Mouse (Mus musculus) G1E-ER4 (cell line): ENCODE results near the gene Dpep2nb. TPM values are rescaled to one million over a fixed set of nuclear protein-coding genes. Genes with fewer than 3 reads are reported as not detected.

ENCODE experiments used
- GATA1 ChIP-seq: IDR thresholded peaks from one replicate; pipeline ENCODE4 v1.8.0; 2012; ENCODE audit warnings: low read length, inconsistent platforms
- polyA plus RNA-seq: library from polyadenylated mRNA; stranded (reverse); fragments of >175 nt; gene quantifications from 2 replicates; pipeline ENCODE4 v1.2.3, GENCODE M21; 2012

The Dpep2nb gene
- not detected in 2 replicates for polyA plus RNA-seq

- no peak for TF ChIP-seq GATA1
Measured at GRCm38 (mm10) chr8:106005875-106006274, at the start of gene Dpep2nb. Gene Dpep2nb (minus strand): TSS chr8:106005975.

- no peak for TF ChIP-seq GATA1
Measured at GRCm38 (mm10) chr8:106055038-106055437, 49.3 kb upstream of the Dpep2nb start.

DNA sequence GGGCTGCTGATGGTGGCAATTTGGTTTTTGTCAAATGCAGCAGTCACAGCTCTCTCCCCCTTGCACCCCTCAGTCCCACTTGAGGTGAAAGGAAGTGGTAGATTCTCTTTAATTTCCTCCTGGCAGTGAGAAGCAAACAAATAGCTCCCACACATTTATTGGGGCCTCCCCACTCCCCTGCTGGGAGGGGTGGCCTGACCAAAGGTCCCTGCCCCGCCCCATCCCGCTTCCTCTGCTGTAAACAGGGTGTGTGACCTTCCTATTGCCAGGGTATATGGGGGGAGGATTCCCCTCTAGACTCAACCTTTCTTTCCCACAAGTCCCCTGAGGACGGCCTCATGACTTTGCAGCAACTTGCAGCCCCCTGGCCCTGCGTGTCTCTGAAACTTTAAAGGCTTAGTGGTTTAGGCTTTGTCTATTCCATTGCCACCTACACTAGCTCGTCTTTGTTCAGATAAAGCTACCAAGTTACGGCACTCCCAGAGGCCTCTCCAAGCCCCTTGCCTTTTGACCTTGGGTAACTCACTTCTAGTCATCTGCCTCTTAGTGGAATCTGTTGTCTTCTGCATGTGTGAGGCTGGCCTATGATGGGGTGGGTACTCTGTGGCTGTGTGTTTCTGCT lies 48.5 kb upstream of the Dpep2nb start:
- no peak for TF ChIP-seq GATA1

DNA sequence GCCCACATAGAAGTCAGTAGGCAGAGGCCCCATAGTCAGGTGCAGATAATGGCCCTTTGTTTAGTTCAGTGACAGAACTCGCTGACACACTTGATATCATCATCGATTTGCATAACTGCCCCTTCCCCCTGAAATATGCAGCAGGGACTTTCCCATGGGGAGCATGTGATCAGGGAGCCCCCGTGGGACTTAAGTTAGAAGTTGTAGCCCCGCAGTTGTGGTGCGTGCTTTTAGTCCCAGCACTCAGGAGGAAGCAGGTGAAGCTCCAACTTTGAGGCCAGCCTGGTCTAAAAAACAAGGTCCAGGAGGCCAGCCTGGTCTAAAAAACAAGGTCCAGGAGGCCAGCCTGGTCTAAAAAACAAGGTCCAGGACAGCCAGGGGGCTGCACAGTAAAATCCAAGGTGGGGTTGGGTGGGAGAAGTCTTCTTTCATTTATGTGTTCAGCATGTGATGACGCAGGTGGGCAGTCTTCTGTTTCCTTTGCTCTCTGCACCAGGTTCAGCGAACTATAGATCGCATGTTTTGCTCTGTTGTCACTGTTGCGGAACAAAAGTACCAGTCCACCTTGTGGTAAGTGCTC lies 46.8 kb upstream of the Dpep2nb start:
- TF ChIP-seq GATA1: no peak

DNA sequence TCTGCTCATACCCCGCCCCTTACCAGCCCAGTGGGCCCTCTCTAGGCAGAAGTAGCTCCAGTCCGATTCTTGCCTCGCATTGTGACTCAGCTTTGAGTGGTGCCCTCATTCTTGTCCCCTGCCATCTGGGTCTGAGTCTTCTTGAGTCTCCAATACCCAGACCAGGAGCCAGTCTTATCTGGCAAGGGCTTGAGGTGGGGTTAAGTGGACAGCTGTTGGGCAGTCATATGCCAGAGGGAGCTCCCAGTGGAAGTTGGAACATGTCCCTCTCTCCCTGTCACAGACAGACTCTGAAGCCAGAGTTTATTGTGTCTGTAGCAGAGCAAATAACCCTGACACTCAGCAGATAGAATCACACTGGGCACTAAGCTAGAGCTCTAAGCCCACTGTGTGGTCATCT lies 45.3 kb upstream of the Dpep2nb start:
- no peak for TF ChIP-seq GATA1

DNA sequence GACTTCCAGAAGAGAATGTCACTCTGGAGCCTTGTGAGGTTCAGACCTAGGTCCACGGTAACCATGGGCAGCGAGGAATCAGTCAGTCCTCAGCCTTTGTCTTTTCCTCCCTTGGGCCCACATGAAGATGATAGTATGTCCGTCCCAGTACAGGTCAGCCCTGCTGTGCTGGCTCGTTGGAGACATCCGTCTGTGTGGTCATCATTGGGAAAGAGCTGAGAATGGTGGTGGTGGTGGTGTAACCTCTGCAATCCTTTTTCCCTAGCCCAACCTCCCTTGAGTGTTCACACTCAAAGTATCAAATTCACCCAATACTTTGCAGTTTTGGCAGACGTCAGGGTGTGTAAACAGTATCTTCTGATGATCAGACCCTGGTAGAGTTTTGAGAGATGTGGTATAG lies 44.1 kb upstream of the Dpep2nb start:
- no peak for TF ChIP-seq GATA1

GRCm38 (mm10) chr8:106047854-106048630 lies 42.3 kb upstream of the Dpep2nb start:
- TF ChIP-seq GATA1: no peak

- TF ChIP-seq GATA1: no peak
Measured at GRCm38 (mm10) chr8:106046872-106047559, 41.2 kb upstream of the Dpep2nb start.

DNA sequence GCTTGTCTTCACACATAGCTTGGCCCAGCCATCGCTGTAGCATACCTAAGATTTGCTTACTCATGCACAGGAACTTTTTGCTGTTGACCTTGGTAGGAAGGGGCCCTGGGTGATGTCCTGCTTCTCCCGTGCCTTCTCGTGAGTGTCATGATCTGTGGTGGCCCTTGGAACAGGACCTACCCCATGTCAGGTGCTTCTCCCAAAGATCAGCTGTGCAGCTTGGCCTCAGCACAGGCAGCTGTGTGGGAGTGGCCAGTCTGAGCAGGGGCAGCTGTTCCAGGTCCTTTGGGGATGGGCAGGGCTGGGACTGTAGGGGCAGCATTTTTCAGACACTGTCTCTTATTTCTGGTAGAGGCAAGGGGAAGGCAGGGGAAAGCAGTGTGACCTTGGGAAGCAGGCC lies 38.4 kb upstream of the Dpep2nb start:
- TF ChIP-seq GATA1: no peak

GRCm38 (mm10) chr8:106043055-106043454 lies 37.3 kb upstream of the Dpep2nb start:
- TF ChIP-seq GATA1: no peak

- no peak for TF ChIP-seq GATA1
Measured at GRCm38 (mm10) chr8:106040218-106040617, 34.4 kb upstream of the Dpep2nb start.

DNA sequence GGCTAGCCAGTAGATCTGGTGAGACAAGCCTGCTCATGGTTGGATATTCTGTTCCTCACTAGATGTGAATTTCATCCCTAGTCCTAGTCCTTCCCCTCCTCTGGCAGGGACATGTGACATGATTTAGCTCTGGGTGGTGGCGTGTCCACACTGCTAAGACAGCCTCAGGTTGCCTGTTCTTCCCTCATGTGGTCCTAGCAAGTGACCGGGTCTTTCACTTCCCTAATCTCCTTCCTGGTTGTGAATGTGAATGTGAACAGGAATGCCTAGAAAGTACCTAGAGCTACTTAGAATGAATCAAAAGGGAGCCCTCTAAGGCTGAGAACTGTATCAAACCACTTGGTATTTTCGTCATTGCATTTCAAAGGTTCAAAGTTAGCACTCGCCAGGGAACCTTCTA lies 33.8 kb upstream of the Dpep2nb start:
- no peak for TF ChIP-seq GATA1

GRCm38 (mm10) chr8:106038721-106039120 lies 32.9 kb upstream of the Dpep2nb start:
- no peak for TF ChIP-seq GATA1

- TF ChIP-seq GATA1: no peak
Measured at GRCm38 (mm10) chr8:106022483-106022882, 16.7 kb upstream of the Dpep2nb start.

- TF ChIP-seq GATA1: no peak
Measured at GRCm38 (mm10) chr8:106018039-106018438, 12.3 kb upstream of the Dpep2nb start.

- no peak for TF ChIP-seq GATA1
Measured at GRCm38 (mm10) chr8:106017130-106017529, 11.4 kb upstream of the Dpep2nb start.

- TF ChIP-seq GATA1: peak; percentile 23
Measured at GRCm38 (mm10) chr8:106016284-106016683, 10.5 kb upstream of the Dpep2nb start.
